Mouse (Mus musculus) frontal cortex, adult (tissue): ENCODE data around the gene Stard10.

Experiments used
- ATAC-seq: cut with Nextera tagmentation; 2 replicates; pipeline ENCODE4 v1.9.2; 2017; ENCODE audit warnings: mild to moderate bottlenecking, moderate library complexity, mixed read lengths; ENCODE audit not compliant: low TSS enrichment

Stard10 gene

GRCm38 (mm10) chr7:101302691-101303090 lies 14.2 kb upstream of the Stard10 start:
- peak; percentile 13; the same call in 1 of the 2 replicates for ATAC-seq

GRCm38 (mm10) chr7:101306841-101307240 lies 10.0 kb upstream of the Stard10 start:
- no peak for ATAC-seq

- ATAC-seq: no peak
These were observed 6.9 kb upstream of the Stard10 start for GRCm38 (mm10) chr7:101309985-101310326.

GRCm38 (mm10) chr7:101310327-101311028 lies 6.4 kb upstream of the Stard10 start:
- peak; percentile 84 for ATAC-seq

- no peak for ATAC-seq
These were observed 5.8 kb upstream of the Stard10 start for GRCm38 (mm10) chr7:101311061-101311460.

GRCm38 (mm10) chr7:101313033-101313432 lies 3.9 kb upstream of the Stard10 start:
- ATAC-seq: no peak

- peak; percentile 53 for ATAC-seq
These were observed 2.5 kb upstream of the Stard10 start for GRCm38 (mm10) chr7:101314396-101314795.

- no peak for ATAC-seq
These were observed 1.2 kb upstream of the Stard10 start for GRCm38 (mm10) chr7:101315699-101316098.

- no peak for ATAC-seq
These were observed 290 bp upstream of the Stard10 start for GRCm38 (mm10) chr7:101316591-101317001.

GRCm38 (mm10) chr7:101318848-101319247 lies 2.0 kb downstream of the Stard10 start:
- no peak for ATAC-seq

GRCm38 (mm10) chr7:101319796-101320195 lies 2.9 kb downstream of the Stard10 start:
- ATAC-seq: no peak

- peak; percentile 21; the same call in 1 of the 2 replicates for ATAC-seq
These were observed 3.7 kb downstream of the Stard10 start for GRCm38 (mm10) chr7:101320399-101321217.

- 0 out of 2 replicates have a peak, but pooled peaks have one; percentile 11 for ATAC-seq
These were observed 4.4 kb downstream of the Stard10 start for GRCm38 (mm10) chr7:101321218-101321827.

GRCm38 (mm10) chr7:101323141-101323594 lies 6.3 kb downstream of the Stard10 start:
- ATAC-seq: no peak

- ATAC-seq: no peak
These were observed 7.5 kb downstream of the Stard10 start for GRCm38 (mm10) chr7:101324142-101324962.

- ATAC-seq: no peak
These were observed 9.1 kb downstream of the Stard10 start for GRCm38 (mm10) chr7:101326006-101326405.

GRCm38 (mm10) chr7:101327263-101327662 lies 10.4 kb downstream of the Stard10 start:
- no peak for ATAC-seq

- ATAC-seq: no peak
These were observed 10.9 kb downstream of the Stard10 start for GRCm38 (mm10) chr7:101327786-101328185.

- ATAC-seq: peak; percentile 88
These were observed 11.8 kb downstream of the Stard10 start for GRCm38 (mm10) chr7:101328621-101329158.

GRCm38 (mm10) chr7:101329606-101330005 lies 12.7 kb downstream of the Stard10 start:
- ATAC-seq: no peak
